In genomic region chr14:78677852-78678588, GRCm38 (mm10) we compare ENCODE assay signal across 7 mouse cellular contexts. TPM values are rescaled to one million over a fixed set of nuclear protein-coding genes. Genes with fewer than 3 reads are reported as not detected.
A peak's percentile ranks its signal among the peaks of the same experiment; 100 is the strongest.
DNase-seq lines count a peak whose midpoint lies in the region; ATAC-seq and TF ChIP-seq lines count a peak whose summit lies in the region.

No protein-coding gene starts in this region.

- peaks cover 12% of the 10 kb centered on the region; the same call in 1 of the 2 replicates for H3K4me1 ChIP-seq in lung, embryonic 16.5 days (replicated peaks; ENCODE audit: control insufficient read depth, insufficient read depth, low read length)
- H3K4me1 ChIP-seq in forebrain, embryonic 14.5 days (ENCODE audit: control insufficient read depth, insufficient read depth, low read length): no peaks in the 10 kb centered on the region; the same call in 1 of the 2 replicates
- H3K4me1 ChIP-seq in liver, adult 2 months (ENCODE audit: control insufficient read depth, insufficient read depth, low read length): no peaks in the 10 kb centered on the region; the same call in 1 of the 2 replicates

- TF ChIP-seq POLR2A in liver, adult 2 months (IDR thresholded peaks at IDR 0.05; ENCODE audit: extremely low read depth, insufficient read depth, low read length): no peak

- no peaks in the 10 kb centered on the region for H3K27me3 ChIP-seq in lung, embryonic 16.5 days (ENCODE audit: control insufficient read depth, insufficient read depth, low read depth, low read length)
- no peaks in the 10 kb centered on the region for H3K27me3 ChIP-seq in forebrain, embryonic 14.5 days (replicated peaks; ENCODE audit: control insufficient read depth, insufficient read depth, low read length)
- H3K27me3 ChIP-seq in liver, adult 2 months (ENCODE audit: control insufficient read depth, insufficient read depth, low read length): no peaks in the 10 kb centered on the region

- no peaks in the 10 kb centered on the region for H3K79me2 ChIP-seq in liver, adult 2 months (ENCODE audit: control insufficient read depth, insufficient read depth, low read length)

- ATAC-seq in lung, embryonic 16.5 days (ENCODE audit: low read depth): peak; percentile 64; the same call in 1 of the 2 replicates
- ATAC-seq in forebrain, embryonic 14.5 days: peak; percentile 48; the same call in 1 of the 2 replicates

- no peak for DNase-seq in lung, adult 18-20 months
- DNase-seq in forebrain, embryonic 14.5 days (ENCODE audit: low spot score): peak; percentile 42
- DNase-seq in heart, postnatal 4 days: peak; percentile 33
- DNase-seq in liver, adult 2 months (ENCODE audit: extremely low read depth, low read depth, low spot score): no peak
- DNase-seq in right cerebral cortex, postnatal 4 days: peak; percentile 30
- no peak for DNase-seq in ovary, postnatal 36 days (ENCODE audit: low spot score)

- no peaks in the 10 kb centered on the region for H3K36me3 ChIP-seq in lung, embryonic 16.5 days (ENCODE audit: control insufficient read depth, insufficient read depth, low read length)
- H3K36me3 ChIP-seq in forebrain, embryonic 14.5 days (ENCODE audit: control insufficient read depth, insufficient read depth, low read length): no peaks in the 10 kb centered on the region
- H3K36me3 ChIP-seq in liver, adult 2 months (ENCODE audit: control insufficient read depth, insufficient read depth, low read length): no peaks in the 10 kb centered on the region

- H3K9me3 ChIP-seq in lung, embryonic 16.5 days (ENCODE audit: control insufficient read depth, low read length): no peaks in the 10 kb centered on the region
- no peaks in the 10 kb centered on the region for H3K9me3 ChIP-seq in forebrain, embryonic 14.5 days (replicated peaks; ENCODE audit: control insufficient read depth, low read length)

- WGBS in lung, embryonic 16.5 days: 22% methylated on average over 7 of the region's 7 CpGs
- WGBS in forebrain, embryonic 14.5 days: 32% methylated on average over 7 of the region's 7 CpGs
- 50% methylated on average over 7 of the region's 7 CpGs for WGBS in liver, adult 2 months

- peak overlapping the region; percentile 21; the same call in 1 of the 2 replicates for H3K9ac ChIP-seq in lung, embryonic 16.5 days (ENCODE audit: low read length)
- no peak overlapping the region for H3K9ac ChIP-seq in forebrain, embryonic 14.5 days (ENCODE audit: low read length)
- no peak overlapping the region for H3K9ac ChIP-seq in liver, adult 2 months (ENCODE audit: low read depth, low read length)

- H3K4me2 ChIP-seq in lung, embryonic 16.5 days (ENCODE audit: low read depth, low read length): no peak overlapping the region
- no peak overlapping the region for H3K4me2 ChIP-seq in forebrain, embryonic 14.5 days (ENCODE audit: low read length)

- H3K4me3 ChIP-seq in lung, embryonic 16.5 days (ENCODE audit: low read length): no peak overlapping the region
- H3K4me3 ChIP-seq in forebrain, embryonic 14.5 days (ENCODE audit: low read depth, low read length): no peak overlapping the region
- H3K4me3 ChIP-seq in liver, adult 2 months (ENCODE audit: insufficient read depth, low read depth, low read length): no peak overlapping the region

- peak overlapping the region; percentile 18; the same call in 1 of the 2 replicates for H3K27ac ChIP-seq in lung, embryonic 16.5 days (ENCODE audit: low read length)
- H3K27ac ChIP-seq in forebrain, embryonic 14.5 days (ENCODE audit: low read depth, low read length): no peak overlapping the region
- H3K27ac ChIP-seq in liver, adult 2 months (replicated peaks; ENCODE audit: insufficient read depth, low read depth, low read length): 0 out of 2 replicates have a peak overlapping the region, but pooled peaks have one; percentile 21

- TF ChIP-seq CTCF in liver, adult 2 months (IDR thresholded peaks at IDR 0.05; ENCODE audit: low read depth, low read length): no peak

RNA-seq across cellular contexts. Expression of gene Dgkh, which starts 54.6 kb away (rescaled TPM):
- 1.8 and 2.8 TPM in 2 replicates for polyA plus RNA-seq in lung, embryonic 16.5 days (2015; fragmentation: Nextera tagmentation; extraction: Ambion mirVana)
- polyA plus RNA-seq in forebrain, embryonic 14.5 days (2014; fragmentation: Nextera tagmentation; extraction: Ambion mirVana): 1.5 and 2.1 TPM in 2 replicates
- total RNA-seq in heart, postnatal 4 days (2021): 10 to 100 TPM; 14.5 to 17.3 TPM
- total RNA-seq in liver, adult 2 months (2014; rRNA removed): 1.7 and 1.8 TPM in 2 replicates
- polyA plus RNA-seq in liver, adult 2 months (2012; rRNA removed): 0.14 and 0.24 TPM in 2 replicates

Comparison
In these comparisons a context has a peak if more than half of its experiments do, and no peak if none do; other contexts are left out.
1. DNase-seq: peak in forebrain, embryonic 14.5 days (single experiment), heart, postnatal 4 days (single experiment) and right cerebral cortex, postnatal 4 days (single experiment); none in lung, adult 18-20 months (0 of 2), liver, adult 2 months (single experiment) and ovary, postnatal 36 days (single experiment).